Mouse (Mus musculus): Measurements from ENCODE around the gene Arid1a.

DNA sequence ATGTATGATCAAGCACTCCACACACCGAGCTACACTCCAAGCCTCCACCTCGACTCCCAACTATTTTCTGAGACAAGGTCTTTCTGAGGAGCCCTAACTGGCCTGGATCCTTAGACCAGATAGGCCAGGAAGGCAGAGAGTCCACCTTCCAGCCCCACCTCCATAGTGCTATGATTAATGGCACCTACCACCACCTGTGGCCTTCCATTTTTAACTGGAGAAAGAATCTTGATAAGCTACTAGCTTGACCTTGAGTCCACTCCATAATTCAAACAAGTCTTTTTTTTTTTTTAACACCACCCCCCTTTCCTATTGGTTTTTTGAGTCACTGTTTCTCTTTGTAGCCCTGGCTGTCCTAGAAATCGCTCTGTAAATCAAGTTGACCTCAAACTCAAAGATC is 36.7 kb upstream of the Arid1a start:
- TF ChIP-seq CTCF (IDR thresholded peaks at IDR 0.05; ENCODE audit: low read depth): no peak
- no peak for TF ChIP-seq EP300 (IDR thresholded peaks at IDR 0.05; ENCODE audit: low read depth)

All from liver, postnatal 0 days (tissue).